Mouse (Mus musculus) heart, embryonic 16.5 days (tissue): ENCODE measurements around the gene 1700092M07Rik. TPM values are rescaled to one million over a fixed set of nuclear protein-coding genes. Genes with fewer than 3 reads are reported as not detected.

Source experiments
- microRNA-seq: library from miRNA; unstranded; fragments of <30 nt; microRNA quantifications from one replicate; pipeline ENCODE4, GENCODE M21; 2017
- polyA plus RNA-seq: library from polyadenylated mRNA; unstranded; fragments of >200 nt; fragmentation: Nextera tagmentation; extraction: Ambion mirVana; gene quantifications from 2 replicates; pipeline ENCODE4 v1.2.1, GENCODE M21; 2015

Gene 1700092M07Rik
- polyA plus RNA-seq, 1 experiment from 2014 or later: 0.63 TPM

Small RNA genes lying within 50 kb of the gene (microRNA-seq; reads per million reads assigned to microRNA genes)
- not detected for gene Mir6992

Other genes starting within 250 kb of the 1700092M07Rik start
- gene Slc22a8, start 149.5 kb upstream of the 1700092M07Rik start, polyA plus RNA-seq: 0.04 and 0.11 TPM in 2 replicates
- gene Slc22a6, start 122.7 kb upstream of the 1700092M07Rik start, polyA plus RNA-seq: not detected in 2 replicates
- gene Chrm1, start 76.9 kb upstream of the 1700092M07Rik start, polyA plus RNA-seq: 0.09 TPM in 2 replicates
- 66.4 and 68.8 TPM in 2 replicates for gene Slc3a2, start 17.3 kb upstream of the 1700092M07Rik start, polyA plus RNA-seq
- gene Wdr74, start 4.9 kb upstream of the 1700092M07Rik start, polyA plus RNA-seq: 53.5 and 54.9 TPM in 2 replicates
- 91.5 and 91.7 TPM in 2 replicates for gene Stx5a, start 695 bp downstream of the 1700092M07Rik start, polyA plus RNA-seq
- gene Nxf1, start 16.4 kb downstream of the 1700092M07Rik start, polyA plus RNA-seq: 134 and 145 TPM in 2 replicates
- gene Tmem223, start 30.3 kb downstream of the 1700092M07Rik start, polyA plus RNA-seq: 138 and 158 TPM in 2 replicates
- 57.1 and 60.9 TPM in 2 replicates for gene Tmem179b, start 33.7 kb downstream of the 1700092M07Rik start, polyA plus RNA-seq
- 17.4 and 19.3 TPM in 2 replicates for gene Taf6l, start 45.7 kb downstream of the 1700092M07Rik start, polyA plus RNA-seq
- 126 and 128 TPM in 2 replicates for gene Polr2g, start 57.9 kb downstream of the 1700092M07Rik start, polyA plus RNA-seq
- 3.5 and 4.3 TPM in 2 replicates for gene Zbtb3, start 61.8 kb downstream of the 1700092M07Rik start, polyA plus RNA-seq
- 35.5 and 37.7 TPM in 2 replicates for gene Ttc9c, start 78.6 kb downstream of the 1700092M07Rik start, polyA plus RNA-seq
- 3.2 and 3.3 TPM in 2 replicates for gene Hnrnpul2, start 79.3 kb downstream of the 1700092M07Rik start, polyA plus RNA-seq
- not detected in 2 replicates for gene AC129217.1, start 89.1 kb downstream of the 1700092M07Rik start, polyA plus RNA-seq
- 43.9 and 44.3 TPM in 2 replicates for gene Bscl2, start 96.7 kb downstream of the 1700092M07Rik start, polyA plus RNA-seq
- 1.2 and 1.4 TPM in 2 replicates for gene Gng3, start 98.5 kb downstream of the 1700092M07Rik start, polyA plus RNA-seq
- gene Lrrn4cl, start 110.0 kb downstream of the 1700092M07Rik start, polyA plus RNA-seq: 1.9 and 2.8 TPM in 2 replicates
- gene Ubxn1, start 130.8 kb downstream of the 1700092M07Rik start, polyA plus RNA-seq: 130 and 133 TPM in 2 replicates
- 62.7 and 64.0 TPM in 2 replicates for gene Uqcc3, start 140.2 kb downstream of the 1700092M07Rik start, polyA plus RNA-seq
- 25.2 and 42.5 TPM in 2 replicates for gene Lbhd1, start 143.0 kb downstream of the 1700092M07Rik start, polyA plus RNA-seq
- gene Gm49403, start 143.2 kb downstream of the 1700092M07Rik start, polyA plus RNA-seq: not detected in 2 replicates
- 39.7 and 54.5 TPM in 2 replicates for gene 1810009A15Rik, start 148.1 kb downstream of the 1700092M07Rik start, polyA plus RNA-seq
- not detected in 2 replicates for gene Gm49416, start 148.2 kb downstream of the 1700092M07Rik start, polyA plus RNA-seq
- 24.8 and 27.6 TPM in 2 replicates for gene Ints5, start 152.3 kb downstream of the 1700092M07Rik start, polyA plus RNA-seq
- gene Ganab, start 157.4 kb downstream of the 1700092M07Rik start, polyA plus RNA-seq: 56.7 and 62.6 TPM in 2 replicates
- gene B3gat3, start 179.7 kb downstream of the 1700092M07Rik start, polyA plus RNA-seq: 32.7 and 38.0 TPM in 2 replicates
- gene Rom1, start 188.6 kb downstream of the 1700092M07Rik start, polyA plus RNA-seq: 2.2 and 2.4 TPM in 2 replicates
- 16.0 and 17.2 TPM in 2 replicates for gene Eml3, start 188.8 kb downstream of the 1700092M07Rik start, polyA plus RNA-seq
- 92.1 and 96.0 TPM in 2 replicates for gene Mta2, start 201.2 kb downstream of the 1700092M07Rik start, polyA plus RNA-seq
- 17.5 and 18.4 TPM in 2 replicates for gene Tut1, start 213.1 kb downstream of the 1700092M07Rik start, polyA plus RNA-seq
- gene Eef1g, start 226.3 kb downstream of the 1700092M07Rik start, polyA plus RNA-seq: 239 and 240 TPM in 2 replicates
- 28.7 and 36.5 TPM in 2 replicates for gene Ahnak, start 248.6 kb downstream of the 1700092M07Rik start, polyA plus RNA-seq